Mouse (Mus musculus): ENCODE data around the gene Krtap28-13. TPM values are rescaled to one million over a fixed set of nuclear protein-coding genes. Genes with fewer than 3 reads are reported as not detected.

Krtap28-13 gene
- total RNA-seq, 2 experiments from 2014 or later = not detected

GRCm38 (mm10) chr1:83077016-83077415 lies 16.3 kb downstream of the Krtap28-13 start:
- no peak for ATAC-seq (replicated peaks; ENCODE audit: low FRiP score, low TSS enrichment, poor library complexity, severe bottlenecking)

GRCm38 (mm10) chr1:83084790-83085189 lies 24.1 kb downstream of the Krtap28-13 start:
- ATAC-seq (replicated peaks; ENCODE audit: low FRiP score, low TSS enrichment, poor library complexity, severe bottlenecking) = no peak

- ATAC-seq (replicated peaks; ENCODE audit: low FRiP score, low TSS enrichment, poor library complexity, severe bottlenecking) = no peak
These were observed 30.5 kb downstream of the Krtap28-13 start for GRCm38 (mm10) chr1:83091268-83091667.

- no peak for ATAC-seq (replicated peaks; ENCODE audit: low FRiP score, low TSS enrichment, poor library complexity, severe bottlenecking)
These were observed 36.2 kb downstream of the Krtap28-13 start for GRCm38 (mm10) chr1:83096935-83097334.

- ATAC-seq (replicated peaks; ENCODE audit: low FRiP score, low TSS enrichment, poor library complexity, severe bottlenecking) = no peak
These were observed 38.4 kb downstream of the Krtap28-13 start for GRCm38 (mm10) chr1:83099160-83099559.

- ATAC-seq (replicated peaks; ENCODE audit: low FRiP score, low TSS enrichment, poor library complexity, severe bottlenecking) = no peak
These were observed 38.9 kb downstream of the Krtap28-13 start for GRCm38 (mm10) chr1:83099580-83100137.

GRCm38 (mm10) chr1:83101891-83102290 lies 41.2 kb downstream of the Krtap28-13 start:
- no peak for ATAC-seq (replicated peaks; ENCODE audit: low FRiP score, low TSS enrichment, poor library complexity, severe bottlenecking)

- ATAC-seq (replicated peaks; ENCODE audit: low FRiP score, low TSS enrichment, poor library complexity, severe bottlenecking) = no peak
These were observed 44.7 kb downstream of the Krtap28-13 start for GRCm38 (mm10) chr1:83105464-83105863.

- ATAC-seq (replicated peaks; ENCODE audit: low FRiP score, low TSS enrichment, poor library complexity, severe bottlenecking) = no peak
These were observed 46.8 kb downstream of the Krtap28-13 start for GRCm38 (mm10) chr1:83107410-83107978.

GRCm38 (mm10) chr1:83110992-83111391 lies 50.3 kb downstream of the Krtap28-13 start:
- ATAC-seq (replicated peaks; ENCODE audit: low FRiP score, low TSS enrichment, poor library complexity, severe bottlenecking) = no peak

Other genes starting within 250 kb of the Krtap28-13 start
- 30.1 and 39.6 TPM in 2 replicates for gene Agfg1, start 221.4 kb upstream of the Krtap28-13 start, total RNA-seq (2014; fragmentation: Nextera tagmentation)
- gene Agfg1, start 221.4 kb upstream of the Krtap28-13 start, total RNA-seq (2017) = 32.5 and 42.1 TPM in 2 replicates
- gene A030005L19Rik, start 147.6 kb upstream of the Krtap28-13 start, total RNA-seq (2014; fragmentation: Nextera tagmentation) = not detected in 2 replicates
- gene A030005L19Rik, start 147.6 kb upstream of the Krtap28-13 start, total RNA-seq (2017) = not detected in 2 replicates
- gene A030014E15Rik, start 136.0 kb upstream of the Krtap28-13 start, total RNA-seq (2014; fragmentation: Nextera tagmentation) = not detected in 2 replicates
- not detected in 2 replicates for gene A030014E15Rik, start 136.0 kb upstream of the Krtap28-13 start, total RNA-seq (2017)
- gene Gm6217, start 129.5 kb upstream of the Krtap28-13 start, total RNA-seq (2014; fragmentation: Nextera tagmentation) = not detected in 2 replicates
- gene Gm6217, start 129.5 kb upstream of the Krtap28-13 start, total RNA-seq (2017) = not detected in 2 replicates
- not detected in 2 replicates for gene A030003K21Rik, start 117.5 kb upstream of the Krtap28-13 start, total RNA-seq (2014; fragmentation: Nextera tagmentation)
- not detected in 2 replicates for gene A030003K21Rik, start 117.5 kb upstream of the Krtap28-13 start, total RNA-seq (2017)
- not detected in 2 replicates for gene Gm7544, start 104.9 kb upstream of the Krtap28-13 start, total RNA-seq (2014; fragmentation: Nextera tagmentation)
- not detected in 2 replicates for gene Gm7544, start 104.9 kb upstream of the Krtap28-13 start, total RNA-seq (2017)
- not detected in 2 replicates for gene Gm47955, start 100.6 kb upstream of the Krtap28-13 start, total RNA-seq (2014; fragmentation: Nextera tagmentation)
- not detected in 2 replicates for gene Gm47955, start 100.6 kb upstream of the Krtap28-13 start, total RNA-seq (2017)
- not detected in 2 replicates for gene Gm47959, start 60.4 kb upstream of the Krtap28-13 start, total RNA-seq (2014; fragmentation: Nextera tagmentation)
- not detected in 2 replicates for gene Gm47959, start 60.4 kb upstream of the Krtap28-13 start, total RNA-seq (2017)
- not detected in 2 replicates for gene Slc19a3, start 22.5 kb upstream of the Krtap28-13 start, total RNA-seq (2014; fragmentation: Nextera tagmentation)
- gene Slc19a3, start 22.5 kb upstream of the Krtap28-13 start, total RNA-seq (2017) = not detected in 2 replicates
- not detected in 2 replicates for gene Krtap28-10, start 18.4 kb upstream of the Krtap28-13 start, total RNA-seq (2014; fragmentation: Nextera tagmentation)
- gene Krtap28-10, start 18.4 kb upstream of the Krtap28-13 start, total RNA-seq (2017) = not detected in 2 replicates
- not detected in 2 replicates for gene Gm47969, start 16.0 kb upstream of the Krtap28-13 start, total RNA-seq (2014; fragmentation: Nextera tagmentation)
- not detected in 2 replicates for gene Gm47969, start 16.0 kb upstream of the Krtap28-13 start, total RNA-seq (2017)
- not detected in 2 replicates for gene A030005K14Rik, start 1.6 kb upstream of the Krtap28-13 start, total RNA-seq (2014; fragmentation: Nextera tagmentation)
- gene A030005K14Rik, start 1.6 kb upstream of the Krtap28-13 start, total RNA-seq (2017) = not detected in 2 replicates
- gene Ccl20, start 55.8 kb downstream of the Krtap28-13 start, total RNA-seq (2014; fragmentation: Nextera tagmentation) = not detected in 2 replicates
- gene Ccl20, start 55.8 kb downstream of the Krtap28-13 start, total RNA-seq (2017) = not detected in 2 replicates
- not detected in 2 replicates for gene Daw1, start 98.8 kb downstream of the Krtap28-13 start, total RNA-seq (2014; fragmentation: Nextera tagmentation)
- not detected in 2 replicates for gene Daw1, start 98.8 kb downstream of the Krtap28-13 start, total RNA-seq (2017)